Mouse (Mus musculus) kidney, adult 18-20 months (tissue): Measurements from ENCODE around the gene Pelo.

Experiments
- DNase-seq: peaks from one replicate; pipeline ENCODE4 v3.0.0; 2021

Gene Pelo

GRCm38 (mm10) chr13:115096216-115096615, 6.2 kb upstream of the Pelo start:
- DNase-seq = no peak

GRCm38 (mm10) chr13:115095392-115095791, 5.4 kb upstream of the Pelo start:
- no peak for DNase-seq

GRCm38 (mm10) chr13:115091511-115091910, 1.5 kb upstream of the Pelo start:
- DNase-seq = no peak

- no peak for DNase-seq
Measured at GRCm38 (mm10) chr13:115090977-115091445, 1.0 kb upstream of the Pelo start.

- DNase-seq = peak; percentile 66
Measured at GRCm38 (mm10) chr13:115089395-115090025, 476 bp downstream of the Pelo start.

- no peak for DNase-seq
Measured at GRCm38 (mm10) chr13:115089020-115089394, 979 bp downstream of the Pelo start.

GRCm38 (mm10) chr13:115085974-115086373, 4.0 kb downstream of the Pelo start:
- DNase-seq = no peak

GRCm38 (mm10) chr13:115082339-115082738, 7.6 kb downstream of the Pelo start:
- no peak for DNase-seq

GRCm38 (mm10) chr13:115079996-115080585, 9.9 kb downstream of the Pelo start:
- no peak for DNase-seq

GRCm38 (mm10) chr13:115078997-115079685, 10.8 kb downstream of the Pelo start:
- DNase-seq = no peak

- DNase-seq = no peak
Measured at GRCm38 (mm10) chr13:115077346-115078134, 12.4 kb downstream of the Pelo start.

GRCm38 (mm10) chr13:115072386-115072785, 17.6 kb downstream of the Pelo start:
- DNase-seq = no peak

- DNase-seq = no peak
Measured at GRCm38 (mm10) chr13:115071431-115071830, 18.6 kb downstream of the Pelo start.

- DNase-seq = no peak
Measured at GRCm38 (mm10) chr13:115067968-115068330, 22.0 kb downstream of the Pelo start.

- no peak for DNase-seq
Measured at GRCm38 (mm10) chr13:115067324-115067967, 22.5 kb downstream of the Pelo start.

GRCm38 (mm10) chr13:115057555-115057954, 32.4 kb downstream of the Pelo start:
- no peak for DNase-seq

GRCm38 (mm10) chr13:115054783-115055182, 35.2 kb downstream of the Pelo start:
- no peak for DNase-seq

- DNase-seq = no peak
Measured at GRCm38 (mm10) chr13:115052568-115052967, 37.4 kb downstream of the Pelo start.

- no peak for DNase-seq
Measured at GRCm38 (mm10) chr13:115050660-115051559, 39.1 kb downstream of the Pelo start.

GRCm38 (mm10) chr13:115042652-115043051, 47.3 kb downstream of the Pelo start:
- DNase-seq = no peak
